Mouse (Mus musculus): ENCODE data around the gene Bckdk.
"Not testable (repeated sequence)": the region's sequence is repeated elsewhere in the genome, so short reads cannot be mapped to it uniquely, and the experiment has no call there.

GRCm38 (mm10) chr7:127942097-127942496 is 38.2 kb downstream of the Bckdk start:
- TF ChIP-seq CTCF (conservative IDR thresholded peaks at IDR 0.05; ENCODE audit: low read length): peak; percentile 20; the same call in 1 of the 2 replicates
- TF ChIP-seq POU5F1 (IDR thresholded peaks at IDR 0.05; ENCODE audit: borderline replicate concordance, low read length): not testable (repeated sequence)
